Mouse (Mus musculus) embryonic fibroblast, embryonic 13.5 days (primary cell): ENCODE data around the gene Nhsl1.

Experiments used
- CTCF ChIP-seq: IDR thresholded peaks from 2 replicates; pipeline ENCODE4 v1.5.1; 2011; ENCODE audit warnings: mild to moderate bottlenecking, control low read depth, low read length, moderate library complexity, borderline replicate concordance; ENCODE audit not compliant: insufficient read depth
- POLR2A ChIP-seq: IDR thresholded peaks from 2 replicates; pipeline ENCODE4 v1.6.1; 2011; ENCODE audit warnings: low read depth, mild to moderate bottlenecking, control low read depth, low read length, moderate library complexity

DNA sequence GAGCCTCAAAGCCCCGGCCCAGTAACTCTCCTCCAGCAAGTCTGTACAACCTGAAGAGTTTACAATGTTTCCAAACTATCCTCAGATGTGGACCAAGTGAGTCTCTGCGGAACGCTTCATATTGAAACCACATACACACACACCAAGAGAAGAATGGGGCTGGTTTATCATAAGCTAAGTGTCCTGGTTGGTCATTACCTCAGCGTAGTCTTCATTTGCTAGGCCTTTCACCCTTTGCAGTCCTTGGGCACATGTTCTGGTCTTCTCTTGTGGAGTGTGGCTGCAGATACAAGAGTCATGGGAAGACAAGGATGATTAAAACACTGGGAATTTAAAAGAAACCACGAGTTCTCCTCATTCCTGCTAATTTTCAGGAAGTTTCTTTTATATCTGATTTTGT lies 34.2 kb downstream of the Nhsl1 start:
- TF ChIP-seq POLR2A = no peak
- no peak for TF ChIP-seq CTCF
